Mouse (Mus musculus) adrenal gland, postnatal 4 days (tissue): ENCODE measurements around the gene Rassf2. TPM values are rescaled to one million over a fixed set of nuclear protein-coding genes. Genes with fewer than 3 reads are reported as not detected.

Experiments
- DNase-seq, 2 experiments: peaks; one replicate each; pipeline ENCODE4 v3.0.0; 2021 to 2022; ENCODE audit warnings: low spot score in 2 of 2, mixed read lengths in 2 of 2
- total RNA-seq, 2 experiments: library from RNA; stranded (reverse); gene quantifications; 2 replicates each; pipeline ENCODE4 v1.2.3; 2021

Rassf2 gene
- total RNA-seq, 2 experiments from 2014 or later: 14.5 to 16.7 TPM

GRCm38 (mm10) chr2:132035470-132035835, 5.4 kb upstream of the Rassf2 start:
- DNase-seq: no peak

GRCm38 (mm10) chr2:132034590-132035469, 4.8 kb upstream of the Rassf2 start:
- no peak for DNase-seq

- no peak for DNase-seq
Measured at GRCm38 (mm10) chr2:132031364-132032095, 1.5 kb upstream of the Rassf2 start.

- DNase-seq: no peak
Measured at GRCm38 (mm10) chr2:132030418-132031363, 633 bp upstream of the Rassf2 start.

DNA sequence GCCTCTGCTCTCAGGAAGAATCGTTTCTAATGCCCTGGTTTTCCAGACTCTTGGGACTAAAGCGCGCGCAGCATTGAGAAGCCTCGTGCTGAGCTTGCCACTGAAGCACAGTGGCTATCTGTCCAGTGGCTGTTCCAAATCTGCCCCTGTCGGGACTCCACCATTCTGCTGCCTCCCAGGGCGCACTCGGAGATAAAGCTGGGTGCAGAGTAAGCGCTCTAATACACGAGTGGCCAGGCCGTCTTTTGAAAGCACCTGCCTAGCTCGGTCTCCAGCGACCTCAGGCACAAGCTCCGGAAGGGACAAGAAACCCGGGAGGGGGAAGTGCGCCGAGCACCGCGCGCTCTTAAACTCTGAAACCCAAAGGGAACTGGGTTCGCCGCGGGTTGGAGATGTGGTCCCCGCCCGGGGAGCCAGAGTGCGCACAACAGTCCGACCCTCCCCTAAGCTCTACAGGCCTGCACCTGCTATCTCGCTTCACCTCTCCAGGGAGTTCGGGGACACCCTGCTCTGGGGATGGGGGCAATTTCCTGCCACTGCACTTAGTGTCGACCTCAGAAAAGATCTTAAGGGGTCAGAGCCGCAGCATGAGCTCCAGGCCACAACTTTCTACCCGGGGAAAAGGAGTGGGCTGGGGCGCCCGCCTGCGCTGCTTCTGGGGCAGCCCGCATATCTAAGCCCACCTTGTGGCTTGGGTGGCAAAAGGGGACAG, 1.0 kb downstream of the Rassf2 start:
- DNase-seq: no peak

GRCm38 (mm10) chr2:132028107-132028506, 2.0 kb downstream of the Rassf2 start:
- no peak for DNase-seq

GRCm38 (mm10) chr2:132027366-132027765, 2.7 kb downstream of the Rassf2 start:
- no peak for DNase-seq

GRCm38 (mm10) chr2:132024028-132024427, 6.0 kb downstream of the Rassf2 start:
- DNase-seq: no peak

GRCm38 (mm10) chr2:132022621-132023020, 7.4 kb downstream of the Rassf2 start:
- no peak for DNase-seq

GRCm38 (mm10) chr2:132021616-132022015, 8.4 kb downstream of the Rassf2 start:
- no peak for DNase-seq

DNA sequence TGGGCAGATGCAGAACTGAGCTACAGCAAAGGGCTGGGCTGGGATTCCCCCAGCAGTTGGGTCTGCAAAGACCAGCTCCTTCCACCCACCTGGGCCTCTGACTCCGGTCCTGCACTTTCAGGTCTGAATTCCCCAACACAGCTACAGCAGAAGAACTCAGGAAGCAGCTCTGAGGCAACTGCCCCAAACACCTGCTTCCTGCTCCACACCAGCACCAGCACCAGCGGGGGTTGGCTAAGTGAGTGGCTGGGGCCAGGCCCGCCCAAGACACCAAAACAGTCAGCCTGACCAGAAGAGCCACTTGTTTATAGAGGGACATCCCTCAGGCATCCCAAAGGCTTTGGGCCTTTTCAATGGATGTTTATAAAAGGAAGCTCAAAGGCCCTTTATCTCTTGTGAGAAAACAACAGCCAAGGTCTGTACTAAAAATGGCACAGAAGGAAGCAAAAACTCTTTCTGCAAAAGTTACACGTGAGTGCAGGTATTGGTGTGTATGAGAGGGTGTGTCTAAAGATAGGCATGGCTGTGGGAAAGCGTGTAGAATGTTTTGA, 9.0 kb downstream of the Rassf2 start:
- no peak for DNase-seq

DNA sequence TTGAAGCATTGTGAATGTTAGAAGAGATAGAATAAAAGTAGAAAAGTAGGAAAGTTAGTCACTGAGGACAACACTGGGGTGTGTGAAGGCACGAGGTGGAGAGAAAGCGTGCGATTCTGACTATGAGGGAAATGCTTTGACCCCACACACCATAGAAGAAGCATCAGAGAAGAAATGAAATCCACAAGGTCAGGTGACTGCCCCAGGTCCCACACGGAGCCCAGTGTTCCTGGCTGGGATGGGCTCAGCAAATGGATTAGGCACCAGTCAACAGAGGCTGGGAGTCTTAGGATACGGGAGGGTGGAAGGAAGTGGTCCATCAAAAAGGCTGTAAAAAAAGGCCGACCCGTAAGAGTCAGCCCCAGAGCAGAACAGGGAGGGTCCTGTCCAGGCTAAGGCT, 9.6 kb downstream of the Rassf2 start:
- no peak for DNase-seq

GRCm38 (mm10) chr2:132019372-132019811, 10.7 kb downstream of the Rassf2 start:
- no peak for DNase-seq

DNA sequence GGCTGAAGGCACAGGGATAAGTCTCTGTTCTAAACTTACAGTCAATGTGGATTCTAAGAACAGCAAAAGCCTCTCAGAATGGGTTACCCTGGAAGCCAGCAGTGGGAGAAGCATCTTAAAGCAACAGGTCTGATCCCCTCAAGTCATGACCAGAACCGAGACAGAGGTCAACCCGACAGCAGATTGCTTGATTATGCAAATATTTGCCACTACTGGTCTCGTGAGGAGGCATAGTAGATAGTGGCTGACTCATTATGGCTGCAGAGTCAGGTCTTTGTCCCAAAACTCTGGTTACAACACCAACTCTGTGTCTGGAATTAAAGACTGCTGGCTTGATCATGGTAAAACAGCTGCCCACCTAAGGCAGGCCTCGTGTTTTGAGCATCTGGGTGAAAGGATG, 11.9 kb downstream of the Rassf2 start:
- DNase-seq: no peak

- DNase-seq: no peak
Measured at GRCm38 (mm10) chr2:132017611-132018010, 12.4 kb downstream of the Rassf2 start.

- no peak for DNase-seq
Measured at GRCm38 (mm10) chr2:132016034-132016433, 14.0 kb downstream of the Rassf2 start.

- no peak for DNase-seq
Measured at GRCm38 (mm10) chr2:132013152-132013551, 16.9 kb downstream of the Rassf2 start.

DNA sequence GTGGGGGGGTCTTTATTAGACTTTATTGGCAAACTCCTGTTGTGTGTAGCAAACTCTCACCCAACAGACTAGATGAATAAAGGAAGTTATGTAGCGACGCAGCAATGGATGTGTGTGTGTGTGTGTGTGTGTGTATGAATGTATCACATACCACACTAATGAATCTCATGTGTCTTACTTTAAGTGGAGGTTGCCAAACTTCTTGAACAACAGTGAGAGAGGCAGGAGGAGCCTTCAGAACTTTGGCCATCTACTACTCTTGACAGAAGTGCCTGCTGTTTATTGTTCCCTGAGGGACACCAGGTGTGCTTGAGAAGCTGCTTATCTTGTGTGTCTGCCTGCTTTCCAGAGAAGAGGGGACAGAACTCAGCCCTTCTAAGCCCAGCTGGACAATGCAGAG, 19.3 kb downstream of the Rassf2 start:
- DNase-seq: no peak

DNA sequence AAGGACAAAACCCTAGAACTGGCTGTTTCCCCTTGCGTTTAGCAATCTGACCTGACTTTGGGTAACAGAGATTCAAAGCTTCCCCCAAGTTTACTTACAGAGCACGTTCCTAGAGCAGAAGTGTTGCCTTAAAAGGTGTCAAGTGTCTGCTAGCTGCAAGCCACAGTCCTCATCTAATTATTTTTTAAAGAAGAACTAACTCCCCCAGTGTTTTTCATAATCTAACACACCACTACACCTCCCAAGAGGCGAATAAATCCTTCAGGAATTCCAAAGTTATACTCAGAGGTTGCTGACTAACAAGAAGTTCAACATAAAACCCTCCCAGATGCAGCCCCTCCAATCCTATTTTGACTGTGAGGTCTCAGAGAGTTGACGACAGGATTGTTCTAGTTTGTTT, 21.9 kb downstream of the Rassf2 start:
- no peak for DNase-seq

GRCm38 (mm10) chr2:132007475-132007819, 22.6 kb downstream of the Rassf2 start:
- no peak for DNase-seq
